Comparison of ENCODE assay signal across 9 mouse cellular contexts in genomic region chr11:77931541-77932433, GRCm38 (mm10). TPM values are rescaled to one million over a fixed set of nuclear protein-coding genes. Genes with fewer than 3 reads are reported as not detected.
A peak's percentile ranks its signal among the peaks of the same experiment; 100 is the strongest.
DNase-seq lines count a peak whose midpoint lies in the region; ATAC-seq and TF ChIP-seq lines count a peak whose summit lies in the region.
"Had no signal": no experiment of that assay in that cellular context is flagged by ENCODE, and none has a peak within 500 bp of the region (broad histone marks: within the 10 kb centered on the region; RNA-seq: fewer than 3 reads in every experiment).

No protein-coding gene starts in this region.

- H3K27ac ChIP-seq in heart, embryonic 12.5 days (ENCODE audit: poor library complexity, severe bottlenecking), result no peak overlapping the region
- H3K27ac ChIP-seq in forebrain, postnatal 0 days (ENCODE audit: low read depth, low read length), result peak overlapping the region; percentile 96
- H3K27ac ChIP-seq in midbrain, embryonic 10.5 days (replicated peaks), result peak overlapping the region; percentile 71; the same call in 1 of the 2 replicates

- no peaks in the 10 kb centered on the region for H3K9me3 ChIP-seq in heart, embryonic 12.5 days (replicated peaks)
- H3K9me3 ChIP-seq in forebrain, postnatal 0 days (ENCODE audit: low read length), result no peaks in the 10 kb centered on the region
- no peaks in the 10 kb centered on the region for H3K9me3 ChIP-seq in midbrain, embryonic 10.5 days (replicated peaks)

- no peak for DNase-seq in heart, adult 8-10 months (ENCODE audit: low spot score)
- peak; percentile 62 for DNase-seq in R1 (ENCODE audit: low read depth, low spot score)
- DNase-seq in forebrain, postnatal 0 days, result no peak
- peak; percentile 43 for DNase-seq in midbrain, embryonic 10.5 days (ENCODE audit: low spot score)
- no peak for DNase-seq in right cerebral cortex, postnatal 36 days (ENCODE audit: low spot score in 2 of 2)
- DNase-seq in gastrocnemius, postnatal 14 days, result no peak
- DNase-seq in urinary bladder, adult 18-20 months (ENCODE audit: low spot score in 2 of 2), result no peak

- peak overlapping the region; percentile 46 for H3K4me3 ChIP-seq in heart, embryonic 12.5 days
- H3K4me3 ChIP-seq in forebrain, postnatal 0 days (ENCODE audit: low read depth, low read length), result peak overlapping the region; percentile 94
- peak overlapping the region; percentile 73 for H3K4me3 ChIP-seq in midbrain, embryonic 10.5 days
- H3K4me3 ChIP-seq: myocyte had no signal

- WGBS in heart, embryonic 12.5 days, result 2% methylated on average over 41 of the region's 41 CpGs
- WGBS in forebrain, postnatal 0 days, result 1% methylated on average over 41 of the region's 41 CpGs
- WGBS in midbrain, embryonic 10.5 days, result 2% methylated on average over 41 of the region's 41 CpGs

- H3K27me3 ChIP-seq in heart, embryonic 12.5 days (replicated peaks), result peaks cover 97% of the 10 kb centered on the region
- no peaks in the 10 kb centered on the region for H3K27me3 ChIP-seq in forebrain, postnatal 0 days (ENCODE audit: insufficient read depth, low read length)
- peaks cover 94% of the 10 kb centered on the region for H3K27me3 ChIP-seq in midbrain, embryonic 10.5 days (ENCODE audit: low read depth, poor library complexity, severe bottlenecking)

- 0 out of 2 replicates have a peak overlapping the region, but pooled peaks have one; percentile 29 for H3K9ac ChIP-seq in heart, embryonic 12.5 days
- H3K9ac ChIP-seq in forebrain, postnatal 0 days, result peak overlapping the region; percentile 97

- peak overlapping the region; percentile 82 for H3K4me2 ChIP-seq in heart, embryonic 12.5 days
- H3K4me2 ChIP-seq in forebrain, postnatal 0 days (ENCODE audit: low read depth), result peak overlapping the region; percentile 70

- peaks cover 11% of the 10 kb centered on the region for H3K4me1 ChIP-seq in heart, embryonic 12.5 days (replicated peaks)
- H3K4me1 ChIP-seq in forebrain, postnatal 0 days (ENCODE audit: insufficient read depth), result peaks cover 29% of the 10 kb centered on the region
- peaks cover 47% of the 10 kb centered on the region for H3K4me1 ChIP-seq in midbrain, embryonic 10.5 days

- no peaks in the 10 kb centered on the region for H3K36me3 ChIP-seq in heart, embryonic 12.5 days
- H3K36me3 ChIP-seq in forebrain, postnatal 0 days (ENCODE audit: insufficient read depth), result no peaks in the 10 kb centered on the region
- no peaks in the 10 kb centered on the region for H3K36me3 ChIP-seq in midbrain, embryonic 10.5 days

- no peak for ATAC-seq in heart, embryonic 12.5 days (ENCODE audit: insufficient number of reproducible peaks, low FRiP score)
- ATAC-seq in forebrain, postnatal 0 days, result no peak

- intact Hi-C loops in gastrocnemius, postnatal 14 days (cut with DNase I; ENCODE audit: low total_unique reads), result no loop called here

- TF ChIP-seq CTCF in forebrain, postnatal 0 days (IDR thresholded peaks at IDR 0.05; ENCODE audit: low read depth), result no peak

RNA-seq across cellular contexts. Expression of gene Sez6, which starts 1.2 kb away (rescaled TPM):
- polyA plus RNA-seq in heart, embryonic 12.5 days (2016; fragmentation: Nextera tagmentation; extraction: Ambion mirVana), result 0.18 TPM in 1 of 2 replicates, not detected in the other
- under 1 TPM; 0.19 to 0.84 (median 0.52) TPM for total RNA-seq in heart, adult 8-10 months (2022)
- 150 and 194 TPM in 2 replicates for total RNA-seq in forebrain, postnatal 0 days (2014; rRNA removed)
- polyA plus RNA-seq in forebrain, postnatal 0 days (2015; fragmentation: Nextera tagmentation; extraction: Ambion mirVana), result 183 and 214 TPM in 2 replicates
- polyA plus RNA-seq in midbrain, embryonic 10.5 days (2016; fragmentation: Nextera tagmentation; extraction: Ambion mirVana), result 3.5 and 7.1 TPM in 2 replicates
- under 1 TPM; 0.51 to 0.82 TPM for total RNA-seq in gastrocnemius, postnatal 14 days (2021)
- polyA plus RNA-seq: myocyte had no signal

RNA-seq across cellular contexts. Expression of gene Pipox, which starts 37.9 kb away (rescaled TPM):
- polyA plus RNA-seq in heart, embryonic 12.5 days (2016; fragmentation: Nextera tagmentation; extraction: Ambion mirVana), result 2.3 and 3.1 TPM in 2 replicates
- total RNA-seq in heart, adult 8-10 months (2022), result under 1 TPM; 0.43 to 0.82 (median 0.59) TPM
- total RNA-seq in forebrain, postnatal 0 days (2014; rRNA removed), result 3.8 and 6.8 TPM in 2 replicates
- 3.7 and 4.2 TPM in 2 replicates for polyA plus RNA-seq in forebrain, postnatal 0 days (2015; fragmentation: Nextera tagmentation; extraction: Ambion mirVana)
- 9.0 and 16.5 TPM in 2 replicates for polyA plus RNA-seq in midbrain, embryonic 10.5 days (2016; fragmentation: Nextera tagmentation; extraction: Ambion mirVana)
- total RNA-seq in gastrocnemius, postnatal 14 days (2021), result under 1 TPM in 1 of 2 experiments, not detected in 1; 0.94 TPM
- polyA plus RNA-seq: myocyte had no signal

RNA-seq across cellular contexts. Expression of gene Phf12, which starts 50.8 kb away (rescaled TPM):
- 17.0 and 17.7 TPM in 2 replicates for polyA plus RNA-seq in heart, embryonic 12.5 days (2016; fragmentation: Nextera tagmentation; extraction: Ambion mirVana)
- total RNA-seq in heart, adult 8-10 months (2022), result 10 to 100 TPM; 24.8 to 27.5 (median 26.0) TPM
- 35.9 and 49.3 TPM in 2 replicates for total RNA-seq in forebrain, postnatal 0 days (2014; rRNA removed)
- polyA plus RNA-seq in forebrain, postnatal 0 days (2015; fragmentation: Nextera tagmentation; extraction: Ambion mirVana), result 6.2 and 9.1 TPM in 2 replicates
- 15.8 and 19.0 TPM in 2 replicates for polyA plus RNA-seq in midbrain, embryonic 10.5 days (2016; fragmentation: Nextera tagmentation; extraction: Ambion mirVana)
- 10 to 100 TPM; 18.3 to 19.1 TPM for total RNA-seq in gastrocnemius, postnatal 14 days (2021)

Comparison
In these comparisons a context has a peak if more than half of its experiments do, and no peak if none do; other contexts are left out.
1. DNase-seq: peak in R1 (single experiment) and midbrain, embryonic 10.5 days (single experiment); none in heart, adult 8-10 months (single experiment), forebrain, postnatal 0 days (single experiment), right cerebral cortex, postnatal 36 days (0 of 2), gastrocnemius, postnatal 14 days (single experiment) and urinary bladder, adult 18-20 months (0 of 2).
2. RNA of gene Sez6, which starts 1.2 kb away (total RNA-seq): 150 to 194 TPM in forebrain, postnatal 0 days; 0.51 to 0.82 TPM in gastrocnemius, postnatal 14 days and 0.19 to 0.84 TPM in heart, adult 8-10 months; every median in the first group is over 10 times any median in the second.
3. Peak in every context shown above with its lines, with median percentiles within 50 percentile points of each other: H3K4me3 ChIP-seq.